ENCODE assay signal across 9 mouse cellular contexts in the genomic region with DNA sequence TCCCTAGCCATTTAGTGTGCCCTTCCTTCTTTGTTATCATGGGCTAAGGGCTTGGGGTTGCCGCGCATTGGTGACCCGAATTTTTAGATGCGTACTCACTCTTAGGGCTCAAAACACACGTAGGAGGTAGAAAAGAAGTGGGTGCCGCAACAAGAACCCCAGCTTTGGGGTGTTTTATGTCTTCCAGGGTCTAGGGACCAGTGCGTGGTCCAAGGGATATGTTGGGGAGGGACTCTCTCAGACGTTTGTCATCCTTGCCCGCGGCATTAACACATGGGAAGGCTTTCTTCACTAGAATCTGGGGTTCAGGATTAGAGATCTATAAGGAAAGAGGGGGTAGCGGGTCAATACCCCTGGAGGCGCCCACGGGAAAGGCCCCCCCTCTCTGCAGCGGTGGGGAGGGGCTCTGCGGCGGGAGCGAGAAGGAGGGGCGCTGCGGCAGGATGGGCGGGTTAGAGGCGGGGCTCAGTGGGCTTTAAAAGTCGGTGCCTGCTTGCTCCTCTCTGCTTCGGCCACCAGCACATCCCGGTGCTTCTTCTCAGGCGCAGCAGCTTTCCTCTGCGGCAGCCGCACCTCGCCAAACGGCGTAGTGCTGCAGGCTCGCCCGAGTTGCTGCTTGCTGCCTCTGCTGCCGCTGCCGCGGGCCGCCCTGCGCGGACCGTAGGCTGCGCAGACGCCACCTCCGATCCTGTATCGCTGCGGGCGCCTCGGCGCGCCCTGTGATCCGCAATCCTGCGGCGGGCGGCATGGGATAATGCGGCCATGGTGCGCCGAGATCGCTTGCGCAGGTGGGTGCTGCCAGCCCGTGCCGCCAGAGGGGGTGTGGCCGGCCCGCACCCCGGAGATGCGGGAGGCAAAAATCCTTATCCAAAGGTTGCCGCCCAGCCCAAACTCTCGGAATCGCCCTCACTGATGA. TPM values are rescaled to one million over a fixed set of nuclear protein-coding genes. Genes with fewer than 3 reads are reported as not detected.
DNase-seq lines count a peak whose midpoint lies in the region; ATAC-seq lines count a peak whose summit lies in the region.
"Had no signal": no experiment of that assay in that cellular context is flagged by ENCODE, and none has a peak within 500 bp of the region (broad histone marks: within the 10 kb centered on the region; RNA-seq: fewer than 3 reads in every experiment).

No protein-coding gene starts in this region.

- peak; percentile 11 to 14 for DNase-seq in spleen, postnatal 36 days (ENCODE audit: low spot score in 2 of 2)
- no peak for DNase-seq in spleen, postnatal 14 days (ENCODE audit: low spot score in 2 of 2)
- DNase-seq in embryo, embryonic 9.5 days (ENCODE audit: extremely low spot score) = peak; percentile 86
- DNase-seq in heart, adult 11 months = peak; percentile 98
- peak; percentile 84 for DNase-seq in left cerebral cortex, postnatal 4 days
- DNase-seq in midbrain, embryonic 11.5 days (ENCODE audit: low spot score, missing footprints) = peak; percentile 97
- peak; percentile 48 for DNase-seq in skeletal muscle tissue, adult 2 months (ENCODE audit: low read depth, low spot score)

- intact Hi-C loops in left cerebral cortex, postnatal 4 days (cut with DNase I) = no loop called here

- H3K9ac ChIP-seq in intestine, embryonic 16.5 days (ENCODE audit: low read depth, low read length) = peak overlapping the region; percentile 66
- peak overlapping the region; percentile 77 for H3K9ac ChIP-seq in midbrain, embryonic 11.5 days (ENCODE audit: low read length)

- peak overlapping the region; percentile 56 for H3K4me3 ChIP-seq in intestine, embryonic 16.5 days (ENCODE audit: low read length)
- H3K4me3 ChIP-seq in midbrain, embryonic 11.5 days (ENCODE audit: low read depth, low read length) = peak overlapping the region; percentile 58

- H3K4me1 ChIP-seq in intestine, embryonic 16.5 days (ENCODE audit: control insufficient read depth, insufficient read depth, low read length) = no peaks in the 10 kb centered on the region
- H3K4me1 ChIP-seq in midbrain, embryonic 11.5 days (ENCODE audit: control insufficient read depth, insufficient read depth, low read length) = peaks cover 19% of the 10 kb centered on the region

- H3K36me3 ChIP-seq in intestine, embryonic 16.5 days (ENCODE audit: control insufficient read depth, insufficient read depth, low read length) = 0 out of 2 replicates have a peak, but pooled peaks cover 3% of the 10 kb centered on the region
- H3K36me3 ChIP-seq in midbrain, embryonic 11.5 days (ENCODE audit: control insufficient read depth, insufficient read depth, low read length) = peaks cover 5% of the 10 kb centered on the region; the same call in 1 of the 2 replicates

- peak overlapping the region; percentile 52; the same call in 1 of the 2 replicates for H3K27ac ChIP-seq in intestine, embryonic 16.5 days (ENCODE audit: low read length)
- H3K27ac ChIP-seq in midbrain, embryonic 11.5 days (ENCODE audit: low read depth, low read length) = peak overlapping the region; percentile 92

- H3K4me2 ChIP-seq in intestine, embryonic 16.5 days (ENCODE audit: low read depth, low read length) = peak overlapping the region; percentile 61
- peak overlapping the region; percentile 62 for H3K4me2 ChIP-seq in midbrain, embryonic 11.5 days

- H3K9me3 ChIP-seq in intestine, embryonic 16.5 days (ENCODE audit: control insufficient read depth, low read length) = peaks cover 31% of the 10 kb centered on the region
- peaks cover 30% of the 10 kb centered on the region for H3K9me3 ChIP-seq in midbrain, embryonic 11.5 days (ENCODE audit: control insufficient read depth, low read length)

- H3K27me3 ChIP-seq in intestine, embryonic 16.5 days (replicated peaks; ENCODE audit: control insufficient read depth, insufficient read depth, low read length) = no peaks in the 10 kb centered on the region
- no peaks in the 10 kb centered on the region for H3K27me3 ChIP-seq in midbrain, embryonic 11.5 days (ENCODE audit: control insufficient read depth, insufficient read depth, low read length)
- H3K27me3 ChIP-seq: CH12.LX had no signal

- 54% methylated on average over 64 of the region's 66 CpGs for WGBS in intestine, embryonic 16.5 days
- 53% methylated on average over 60 of the region's 66 CpGs for WGBS in midbrain, embryonic 11.5 days

- ATAC-seq in intestine, embryonic 16.5 days = peak; percentile 70
- ATAC-seq in midbrain, embryonic 11.5 days (ENCODE audit: low FRiP score) = peak; percentile 76

RNA-seq across cellular contexts. Expression of a gene that starts 14.5 kb away (rescaled TPM):
- 558 and 560 TPM in 2 replicates for polyA plus RNA-seq in intestine, embryonic 16.5 days (2015; fragmentation: Nextera tagmentation; extraction: Ambion mirVana)
- total RNA-seq in left cerebral cortex, postnatal 4 days (2021) = 100 to 1,000 TPM; 104 to 155 TPM
- 1,255 and 1,269 TPM in 2 replicates for polyA plus RNA-seq in midbrain, embryonic 11.5 days (2014; fragmentation: Nextera tagmentation; extraction: Ambion mirVana)

RNA-seq across cellular contexts. Expression of a gene that starts 44.3 kb away (rescaled TPM):
- polyA plus RNA-seq in intestine, embryonic 16.5 days (2015; fragmentation: Nextera tagmentation; extraction: Ambion mirVana) = 6.2 and 6.6 TPM in 2 replicates
- total RNA-seq in left cerebral cortex, postnatal 4 days (2021) = 10 to 100 TPM in 1 of 2 experiments, 1 to 10 TPM in 1; 7.4 to 10.9 TPM
- 23.8 and 24.5 TPM in 2 replicates for polyA plus RNA-seq in midbrain, embryonic 11.5 days (2014; fragmentation: Nextera tagmentation; extraction: Ambion mirVana)

Comparison
In these comparisons a context has a peak if more than half of its experiments do, and no peak if none do; other contexts are left out.
1. DNase-seq: peak in spleen, postnatal 36 days (2 of 2), embryo, embryonic 9.5 days (single experiment), heart, adult 11 months (single experiment), left cerebral cortex, postnatal 4 days (single experiment), midbrain, embryonic 11.5 days (single experiment) and skeletal muscle tissue, adult 2 months (single experiment); none in spleen, postnatal 14 days (0 of 2).